Mouse (Mus musculus) MEL (cell line): Measurements from ENCODE around the gene Iqsec1.

Experiments used
- BHLHE40 ChIP-seq: IDR thresholded peaks from 2 replicates; pipeline ENCODE4 v1.6.1; 2012; ENCODE audit warnings: low read depth, mild to moderate bottlenecking, inconsistent platforms, low read length, improper control_type of control experiment, borderline replicate concordance
- CHD1 ChIP-seq: IDR thresholded peaks from 2 replicates; pipeline ENCODE4 v1.6.1; 2012; ENCODE audit warnings: low read depth, mild to moderate bottlenecking, inconsistent platforms, low read length, improper control_type of control experiment
- CTCF ChIP-seq, 3 experiments: IDR thresholded peaks in 2 of 3; conservative IDR thresholded peaks in 1 of 3; 2 replicates each; pipeline ENCODE4 v1.5.1; 2011 to 2012; ENCODE audit warnings: low read length in 3 of 3, low read depth in 2 of 3, mild to moderate bottlenecking in 2 of 3, improper control_type of control experiment in 1 of 3, inconsistent platforms in 1 of 3, mixed read lengths in 1 of 3, moderate library complexity in 1 of 3; ENCODE audit not compliant: control insufficient read depth in 1 of 3, insufficient read depth in 1 of 3, poor library complexity in 1 of 3, severe bottlenecking in 1 of 3
- E2F4 ChIP-seq: IDR thresholded peaks from 2 replicates; pipeline ENCODE4 v1.6.1; 2011; ENCODE audit warnings: low read depth, low read length, improper control_type of control experiment, borderline replicate concordance
- ELF1 ChIP-seq: IDR thresholded peaks from 2 replicates; pipeline ENCODE4 v1.6.1; 2014; ENCODE audit warnings: low read depth, mild to moderate bottlenecking, inconsistent platforms, low read length, improper control_type of control experiment, moderate library complexity
- GATA1 ChIP-seq: IDR thresholded peaks from 2 replicates; pipeline ENCODE4 v1.6.1; 2011; ENCODE audit warnings: low read depth, low read length, improper control_type of control experiment
- HCFC1 ChIP-seq: IDR thresholded peaks from 2 replicates; pipeline ENCODE4 v1.6.1; 2012; ENCODE audit warnings: low read depth, mild to moderate bottlenecking, inconsistent platforms, low read length, improper control_type of control experiment, moderate library complexity
- MAX ChIP-seq: IDR thresholded peaks from 2 replicates; pipeline ENCODE4 v1.6.1; 2011; ENCODE audit warnings: low read length, improper control_type of control experiment
- MAZ ChIP-seq: IDR thresholded peaks from 2 replicates; pipeline ENCODE4 v1.6.1; 2012; ENCODE audit warnings: low read depth, mild to moderate bottlenecking, inconsistent platforms, low read length, improper control_type of control experiment
- NRF1 ChIP-seq: IDR thresholded peaks from 2 replicates; pipeline ENCODE4 v1.6.1; 2014; ENCODE audit warnings: low read depth, mild to moderate bottlenecking, inconsistent platforms, low read length, improper control_type of control experiment, moderate library complexity; ENCODE audit not compliant: poor library complexity, insufficient read depth, severe bottlenecking
- POLR2A ChIP-seq, 2 experiments: IDR thresholded peaks; 2 replicates each; pipeline ENCODE4 v1.6.1; 2011 to 2012; ENCODE audit warnings: low read length in 2 of 2, mild to moderate bottlenecking in 2 of 2, control low read depth in 1 of 2, improper control_type of control experiment in 1 of 2, low read depth in 1 of 2, moderate library complexity in 1 of 2; ENCODE audit not compliant: control insufficient read depth in 1 of 2, insufficient read depth in 1 of 2, poor library complexity in 1 of 2
- SIN3A ChIP-seq: IDR thresholded peaks from 2 replicates; pipeline ENCODE4 v1.6.1; 2012; ENCODE audit warnings: low read length, improper control_type of control experiment, inconsistent platforms
- TBP ChIP-seq: IDR thresholded peaks from 2 replicates; pipeline ENCODE4 v1.8.0; 2011; ENCODE audit warnings: low read depth, low read length, improper control_type of control experiment
- UBTF ChIP-seq: IDR thresholded peaks from 2 replicates; pipeline ENCODE4 v1.6.1; 2012; ENCODE audit warnings: low read depth, mild to moderate bottlenecking, inconsistent platforms, low read length, improper control_type of control experiment, moderate library complexity, borderline replicate concordance; ENCODE audit not compliant: insufficient read depth

- TF ChIP-seq GATA1, result no peak
- TF ChIP-seq CTCF (IDR thresholded peaks at IDR 0.05 in 2 of 3, conservative IDR thresholded peaks at IDR 0.05 in 1 of 3; ENCODE audit: control insufficient read depth in 1 of 3, insufficient read depth in 1 of 3, low read depth in 2 of 3, low read length in 3 of 3, poor library complexity in 1 of 3, severe bottlenecking in 1 of 3), result no peak
- no peak for TF ChIP-seq BHLHE40
- TF ChIP-seq TBP, result no peak
- no peak for TF ChIP-seq NRF1
- no peak for TF ChIP-seq ELF1
- TF ChIP-seq POLR2A (IDR thresholded peaks at IDR 0.05; ENCODE audit: control insufficient read depth in 1 of 2, insufficient read depth in 1 of 2, low read depth in 1 of 2, low read length in 2 of 2, poor library complexity in 1 of 2), result no peak
- TF ChIP-seq SIN3A, result no peak
- no peak for TF ChIP-seq E2F4
- no peak for TF ChIP-seq MAZ
- TF ChIP-seq UBTF, result no peak
- TF ChIP-seq CHD1, result no peak
- no peak for TF ChIP-seq MAX
- no peak for TF ChIP-seq HCFC1
Observed at GRCm38 (mm10) chr6:90727826-90728225, 260.7 kb downstream of the Iqsec1 start.
